24 mouse cellular contexts compared by ENCODE assay signal in the genomic region with DNA sequence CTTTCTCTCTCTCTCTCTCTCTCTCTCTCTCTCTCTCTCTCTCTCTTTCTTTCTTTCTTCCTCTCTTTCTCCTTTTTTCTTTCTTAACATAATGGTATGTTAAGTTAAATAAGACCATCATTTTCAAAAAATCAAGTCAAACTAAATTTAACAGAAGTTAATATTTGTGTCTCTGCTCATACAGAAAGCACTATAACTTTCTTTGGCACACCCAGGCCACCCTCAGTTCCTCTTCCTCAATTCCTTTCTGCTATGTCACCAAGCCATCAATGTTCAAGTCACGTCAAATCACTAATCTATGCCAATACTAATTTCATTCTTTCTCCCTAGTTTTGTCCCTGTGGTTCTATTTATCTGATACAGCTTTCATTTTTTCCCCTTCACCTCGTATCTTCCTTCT.
"Had no signal": no experiment of that assay in that cellular context is flagged by ENCODE, and none has a peak within 500 bp of the region (broad histone marks: within the 10 kb centered on the region; RNA-seq: fewer than 3 reads in every experiment).

No protein-coding gene starts in this region.

- H3K9ac ChIP-seq: heart, embryonic 13.5 days; heart, embryonic 15.5 days; hindbrain, embryonic 13.5 days; hindbrain, embryonic 15.5 days; kidney, embryonic 15.5 days; limb, embryonic 13.5 days; limb, embryonic 15.5 days had no signal

- DNase-seq: gastrocnemius, postnatal 14 days; gastrocnemius, postnatal 36 days; heart, adult 11 months; heart, adult 2 months; heart, postnatal 14 days; heart, postnatal 36 days; kidney, adult 11 months; kidney, adult 2 months; kidney, adult 9 months; kidney, postnatal 14 days; kidney, postnatal 36 days; layer of hippocampus, adult 9-11 months; layer of hippocampus, postnatal 36 days; left cerebral cortex, postnatal 4 days had no signal

- ATAC-seq: hindbrain, postnatal 0 days; intestine, embryonic 16.5 days had no signal

- H3K36me3 ChIP-seq: heart, embryonic 13.5 days; heart, embryonic 15.5 days; hindbrain, embryonic 13.5 days; hindbrain, embryonic 15.5 days; kidney, embryonic 15.5 days; limb, embryonic 13.5 days; limb, embryonic 15.5 days had no signal

- H3K4me1 ChIP-seq: heart, embryonic 13.5 days; heart, embryonic 15.5 days; hindbrain, embryonic 13.5 days; hindbrain, embryonic 15.5 days; kidney, embryonic 15.5 days had no signal

- H3K4me3 ChIP-seq: heart, adult 2 months; heart, embryonic 13.5 days; heart, embryonic 15.5 days; hindbrain, embryonic 13.5 days; hindbrain, embryonic 15.5 days; kidney, embryonic 15.5 days; limb, embryonic 13.5 days; limb, embryonic 15.5 days had no signal

- H3K27me3 ChIP-seq: heart, embryonic 13.5 days; heart, embryonic 15.5 days; hindbrain, embryonic 13.5 days; hindbrain, embryonic 15.5 days; kidney, embryonic 15.5 days; limb, embryonic 13.5 days; limb, embryonic 15.5 days had no signal

- H3K9me3 ChIP-seq: heart, embryonic 13.5 days; heart, embryonic 15.5 days; hindbrain, embryonic 13.5 days; hindbrain, embryonic 15.5 days; kidney, embryonic 15.5 days; limb, embryonic 13.5 days; limb, embryonic 15.5 days had no signal

- H3K27ac ChIP-seq: heart, adult 2 months; heart, embryonic 13.5 days; heart, embryonic 15.5 days; hindbrain, embryonic 13.5 days; hindbrain, embryonic 15.5 days; hindbrain, postnatal 0 days; kidney, embryonic 15.5 days; kidney, postnatal 0 days; limb, embryonic 13.5 days; limb, embryonic 15.5 days had no signal
